Mouse (Mus musculus): Measurements from ENCODE around the gene Slc1a3. TPM values are rescaled to one million over a fixed set of nuclear protein-coding genes. Genes with fewer than 3 reads are reported as not detected.
"Not testable (repeated sequence)": the region's sequence is repeated elsewhere in the genome, so short reads cannot be mapped to it uniquely, and the experiment has no call there.

Slc1a3 gene
- polyA plus RNA-seq, 2 experiments: 0.27 to 0.39 TPM

- H3K36me3 ChIP-seq (replicated peaks; ENCODE audit: control insufficient read depth, insufficient read depth, low read depth): no peaks in the 10 kb centered on the region
- no peak for ATAC-seq (ENCODE audit: insufficient read depth)
- H3K4me3 ChIP-seq (ENCODE audit: insufficient read depth in 1 of 2, low read depth in 2 of 2, low read length in 2 of 2): no peak overlapping the region
- no peaks in the 10 kb centered on the region for H3K9me3 ChIP-seq (ENCODE audit: control insufficient read depth, low read length)
- no peak for DNase-seq (ENCODE audit: low read depth in 3 of 3, low spot score in 3 of 3)
- H3K4me2 ChIP-seq (ENCODE audit: low read depth): no peak overlapping the region
- no peak overlapping the region for H3K27ac ChIP-seq
- TF ChIP-seq EP300 (IDR thresholded peaks at IDR 0.05; ENCODE audit: low read depth) (no peak), CTCF (IDR thresholded peaks at IDR 0.05; ENCODE audit: low read depth) (no peak)
- no peak overlapping the region for H3K9ac ChIP-seq (replicated peaks)
- 45% methylated on average over 3 of the region's 3 CpGs for WGBS (ENCODE audit: insufficient replicate concordance)
- no peaks in the 10 kb centered on the region for H3K27me3 ChIP-seq (ENCODE audit: control insufficient read depth, insufficient read depth, low read length)
- no peaks in the 10 kb centered on the region for H3K4me1 ChIP-seq (replicated peaks; ENCODE audit: control insufficient read depth in 2 of 2, insufficient read depth in 2 of 2, low read length in 1 of 2)
Observed at GRCm38 (mm10) chr15:8697500-8697899, 13.1 kb downstream of the Slc1a3 start.

- H3K4me1 ChIP-seq (replicated peaks; ENCODE audit: control insufficient read depth in 2 of 2, insufficient read depth in 2 of 2, low read length in 1 of 2); H3K9ac ChIP-seq (replicated peaks); H3K4me3 ChIP-seq (ENCODE audit: insufficient read depth in 1 of 2, low read depth in 2 of 2, low read length in 2 of 2); H3K36me3 ChIP-seq (replicated peaks; ENCODE audit: control insufficient read depth, insufficient read depth, low read depth); DNase-seq (ENCODE audit: low read depth in 3 of 3, low spot score in 3 of 3); H3K4me2 ChIP-seq (ENCODE audit: low read depth); ATAC-seq (ENCODE audit: insufficient read depth); H3K27ac ChIP-seq; H3K27me3 ChIP-seq (ENCODE audit: control insufficient read depth, insufficient read depth, low read length); H3K9me3 ChIP-seq (ENCODE audit: control insufficient read depth, low read length): not testable (repeated sequence)
- 73% methylated on average over 5 of the region's 6 CpGs for WGBS (ENCODE audit: insufficient replicate concordance)
Observed at GRCm38 (mm10) chr15:8690141-8690540, 20.4 kb downstream of the Slc1a3 start.

DNA sequence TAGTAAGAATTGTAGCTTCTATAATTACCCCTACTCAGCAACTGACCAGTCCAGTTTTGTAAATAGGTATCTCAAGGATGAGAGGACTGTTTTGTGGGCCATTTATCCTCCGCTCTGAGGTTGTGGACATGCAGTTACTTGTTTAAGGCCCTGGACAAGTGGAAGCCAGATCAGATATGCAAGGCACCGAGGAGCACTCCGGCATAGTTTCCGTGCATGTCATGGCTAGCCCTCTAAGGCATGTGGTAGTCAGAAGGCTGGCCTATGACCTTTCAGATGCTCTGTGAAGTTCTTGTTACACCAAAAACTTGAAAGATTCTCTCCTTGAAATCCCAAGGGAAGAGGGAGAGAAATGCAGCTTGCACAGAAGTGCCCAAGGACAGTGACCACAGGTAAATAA, 23.7 kb downstream of the Slc1a3 start:
- DNase-seq (ENCODE audit: low read depth in 3 of 3, low spot score in 3 of 3) (no peak), ATAC-seq (ENCODE audit: insufficient read depth) (no peak)
- H3K36me3 ChIP-seq (replicated peaks; ENCODE audit: control insufficient read depth, insufficient read depth, low read depth): no peaks in the 10 kb centered on the region
- H3K9me3 ChIP-seq (ENCODE audit: control insufficient read depth, low read length): no peaks in the 10 kb centered on the region
- H3K27me3 ChIP-seq (ENCODE audit: control insufficient read depth, insufficient read depth, low read length): no peaks in the 10 kb centered on the region
- no peak overlapping the region for H3K9ac ChIP-seq (replicated peaks)
- no peak overlapping the region for H3K4me2 ChIP-seq (ENCODE audit: low read depth)
- no peak overlapping the region for H3K27ac ChIP-seq
- 69% methylated on average over 4 of the region's 4 CpGs for WGBS (ENCODE audit: insufficient replicate concordance)
- no peak overlapping the region for H3K4me3 ChIP-seq (ENCODE audit: insufficient read depth in 1 of 2, low read depth in 2 of 2, low read length in 2 of 2)
- no peak for TF ChIP-seq CTCF (IDR thresholded peaks at IDR 0.05; ENCODE audit: low read depth)
- no peaks in the 10 kb centered on the region for H3K4me1 ChIP-seq (replicated peaks; ENCODE audit: control insufficient read depth in 2 of 2, insufficient read depth in 2 of 2, low read length in 1 of 2)

GRCm38 (mm10) chr15:8685506-8685905, 25.1 kb downstream of the Slc1a3 start:
- Histone ChIP-seq H3K4me2 (ENCODE audit: low read depth) (no peak overlapping the region), H3K9me3 (ENCODE audit: control insufficient read depth, low read length) (no peaks in the 10 kb centered on the region), H3K27me3 (ENCODE audit: control insufficient read depth, insufficient read depth, low read length) (no peaks in the 10 kb centered on the region), H3K9ac (replicated peaks) (no peak overlapping the region), H3K4me3 (ENCODE audit: insufficient read depth in 1 of 2, low read depth in 2 of 2, low read length in 2 of 2) (no peak overlapping the region), H3K36me3 (replicated peaks; ENCODE audit: control insufficient read depth, insufficient read depth, low read depth) (no peaks in the 10 kb centered on the region), H3K27ac (no peak overlapping the region), H3K4me1 (replicated peaks; ENCODE audit: control insufficient read depth in 2 of 2, insufficient read depth in 2 of 2, low read length in 1 of 2) (no peaks in the 10 kb centered on the region)
- no peak for ATAC-seq (ENCODE audit: insufficient read depth)
- no peak for TF ChIP-seq CTCF (IDR thresholded peaks at IDR 0.05; ENCODE audit: low read depth)
- no peak for TF ChIP-seq EP300 (IDR thresholded peaks at IDR 0.05; ENCODE audit: low read depth)
- WGBS (ENCODE audit: insufficient replicate concordance): 72% methylated on average over 7 of the region's 7 CpGs
- DNase-seq (ENCODE audit: low read depth in 3 of 3, low spot score in 3 of 3): no peak

DNA sequence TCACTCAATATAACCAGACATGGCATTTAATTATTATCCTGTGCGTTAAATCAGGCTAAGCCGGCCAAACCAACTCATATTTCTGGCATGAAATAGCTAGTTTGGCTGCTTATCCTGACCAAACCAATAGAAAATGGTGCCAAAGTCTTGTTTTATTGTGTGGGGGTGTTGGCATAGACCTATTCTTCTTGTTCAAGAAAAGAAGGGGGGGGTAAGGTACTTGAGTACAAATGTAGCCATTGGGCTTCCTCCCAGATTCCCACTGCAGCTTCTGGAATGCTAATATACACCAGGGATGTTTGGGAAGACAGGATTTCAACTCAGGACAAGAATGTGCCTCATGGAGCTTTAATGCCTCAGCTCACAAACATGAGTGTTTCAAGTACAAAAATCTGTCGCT, 26.3 kb downstream of the Slc1a3 start:
- no peak overlapping the region for H3K4me2 ChIP-seq (ENCODE audit: low read depth)
- no peak overlapping the region for H3K27ac ChIP-seq
- H3K9ac ChIP-seq (replicated peaks): no peak overlapping the region
- H3K36me3 ChIP-seq (replicated peaks; ENCODE audit: control insufficient read depth, insufficient read depth, low read depth): no peaks in the 10 kb centered on the region
- H3K4me1 ChIP-seq (replicated peaks; ENCODE audit: control insufficient read depth in 2 of 2, insufficient read depth in 2 of 2, low read length in 1 of 2): no peaks in the 10 kb centered on the region
- TF ChIP-seq CTCF (IDR thresholded peaks at IDR 0.05; ENCODE audit: low read depth): no peak
- no peak for TF ChIP-seq EP300 (IDR thresholded peaks at IDR 0.05; ENCODE audit: low read depth)
- no peaks in the 10 kb centered on the region for H3K9me3 ChIP-seq (ENCODE audit: control insufficient read depth, low read length)
- ATAC-seq (ENCODE audit: insufficient read depth) (no peak), DNase-seq (ENCODE audit: low read depth in 3 of 3, low spot score in 3 of 3) (no peak)
- H3K27me3 ChIP-seq (ENCODE audit: control insufficient read depth, insufficient read depth, low read length): no peaks in the 10 kb centered on the region
- 81% methylated on average over 3 of the region's 3 CpGs for WGBS (ENCODE audit: insufficient replicate concordance)
- H3K4me3 ChIP-seq (ENCODE audit: insufficient read depth in 1 of 2, low read depth in 2 of 2, low read length in 2 of 2): no peak overlapping the region

- Histone ChIP-seq H3K9me3 (ENCODE audit: control insufficient read depth, low read length) (no peaks in the 10 kb centered on the region), H3K36me3 (replicated peaks; ENCODE audit: control insufficient read depth, insufficient read depth, low read depth) (no peaks in the 10 kb centered on the region), H3K27ac (no peak overlapping the region), H3K4me2 (ENCODE audit: low read depth) (no peak overlapping the region), H3K9ac (replicated peaks) (no peak overlapping the region), H3K27me3 (ENCODE audit: control insufficient read depth, insufficient read depth, low read length) (no peaks in the 10 kb centered on the region), H3K4me1 (replicated peaks; ENCODE audit: control insufficient read depth in 2 of 2, insufficient read depth in 2 of 2, low read length in 1 of 2) (no peaks in the 10 kb centered on the region), H3K4me3 (ENCODE audit: insufficient read depth in 1 of 2, low read depth in 2 of 2, low read length in 2 of 2) (no peak overlapping the region)
- TF ChIP-seq EP300 (IDR thresholded peaks at IDR 0.05; ENCODE audit: low read depth) (no peak), CTCF (IDR thresholded peaks at IDR 0.05; ENCODE audit: low read depth) (no peak)
- ATAC-seq (ENCODE audit: insufficient read depth): no peak
- 65% methylated on average over 3 of the region's 3 CpGs for WGBS (ENCODE audit: insufficient replicate concordance)
- no peak for DNase-seq (ENCODE audit: low read depth in 3 of 3, low spot score in 3 of 3)
Observed at GRCm38 (mm10) chr15:8682871-8683270, 27.7 kb downstream of the Slc1a3 start.

Data from liver, embryonic 14.5 days (tissue).